Mouse (Mus musculus) cerebellum, adult 2 months (tissue): ENCODE measurements around the gene Adgre4.

Experiments used
- CTCF ChIP-seq: fragments of 200-500 bp; IDR thresholded peaks from 2 replicates; pipeline ENCODE4 v1.5.1; 2011; ENCODE audit warnings: low read depth, mild to moderate bottlenecking, control low read depth, low read length, moderate library complexity, borderline replicate concordance; ENCODE audit not compliant: insufficient read depth
- POLR2A ChIP-seq: fragments of 200-500 bp; IDR thresholded peaks from 2 replicates; pipeline ENCODE4 v1.6.1; 2011; ENCODE audit warnings: low read length, control low read depth, borderline replicate concordance; ENCODE audit not compliant: insufficient read depth

GRCm38 (mm10) chr17:55702161-55702820, 47.5 kb upstream of the Adgre4 start:
- TF ChIP-seq CTCF (peak; percentile 57; the same call in 1 of the 2 replicates), POLR2A (no peak)
